Mouse (Mus musculus): ENCODE measurements around the gene Erp27. TPM values are rescaled to one million over a fixed set of nuclear protein-coding genes. Genes with fewer than 3 reads are reported as not detected.

The Erp27 gene
- polyA plus RNA-seq, 1 experiment from 2014 or later: not detected

GRCm38 (mm10) chr6:136906283-136906936 lies 15.6 kb downstream of the Erp27 start:
- Histone ChIP-seq H3K27me3 (ENCODE audit: control insufficient read depth, insufficient read depth, low read length) (no peaks in the 10 kb centered on the region), H3K4me1 (replicated peaks; ENCODE audit: control insufficient read depth, insufficient read depth, low read length) (no peaks in the 10 kb centered on the region), H3K36me3 (ENCODE audit: control insufficient read depth, insufficient read depth, low read length) (no peaks in the 10 kb centered on the region), H3K9ac (ENCODE audit: low read length) (no peak overlapping the region), H3K9me3 (ENCODE audit: control insufficient read depth, low read length) (no peaks in the 10 kb centered on the region), H3K4me2 (ENCODE audit: low read depth, low read length, severe bottlenecking) (no peak overlapping the region), H3K4me3 (ENCODE audit: low read depth, low read length) (no peak overlapping the region), H3K27ac (ENCODE audit: low read depth, low read length) (no peak overlapping the region)
- WGBS: 86% methylated on average over 19 of the region's 19 CpGs
- no peak for ATAC-seq (replicated peaks; ENCODE audit: low FRiP score)
- DNase-seq (ENCODE audit: low spot score): no peak

- DNase-seq (ENCODE audit: low spot score) (no peak), ATAC-seq (replicated peaks; ENCODE audit: low FRiP score) (no peak)
- Histone ChIP-seq H3K4me3 (ENCODE audit: low read depth, low read length) (no peak overlapping the region), H3K9me3 (ENCODE audit: control insufficient read depth, low read length) (no peaks in the 10 kb centered on the region), H3K36me3 (ENCODE audit: control insufficient read depth, insufficient read depth, low read length) (no peaks in the 10 kb centered on the region), H3K4me1 (replicated peaks; ENCODE audit: control insufficient read depth, insufficient read depth, low read length) (no peaks in the 10 kb centered on the region), H3K27me3 (ENCODE audit: control insufficient read depth, insufficient read depth, low read length) (no peaks in the 10 kb centered on the region), H3K9ac (ENCODE audit: low read length) (no peak overlapping the region), H3K27ac (ENCODE audit: low read depth, low read length) (no peak overlapping the region), H3K4me2 (ENCODE audit: low read depth, low read length, severe bottlenecking) (no peak overlapping the region)
- WGBS: 66% methylated on average over 8 of the region's 8 CpGs
Measured at GRCm38 (mm10) chr6:136903885-136904470, 18.0 kb downstream of the Erp27 start.

- 90% methylated on average over 9 of the region's 9 CpGs for WGBS
- Histone ChIP-seq H3K4me1 (replicated peaks; ENCODE audit: control insufficient read depth, insufficient read depth, low read length) (no peaks in the 10 kb centered on the region), H3K36me3 (ENCODE audit: control insufficient read depth, insufficient read depth, low read length) (no peaks in the 10 kb centered on the region), H3K4me2 (ENCODE audit: low read depth, low read length, severe bottlenecking) (no peak overlapping the region), H3K9ac (ENCODE audit: low read length) (no peak overlapping the region), H3K4me3 (ENCODE audit: low read depth, low read length) (no peak overlapping the region), H3K9me3 (ENCODE audit: control insufficient read depth, low read length) (no peaks in the 10 kb centered on the region), H3K27ac (ENCODE audit: low read depth, low read length) (no peak overlapping the region), H3K27me3 (ENCODE audit: control insufficient read depth, insufficient read depth, low read length) (no peaks in the 10 kb centered on the region)
- DNase-seq (ENCODE audit: low spot score): no peak
- no peak for ATAC-seq (replicated peaks; ENCODE audit: low FRiP score)
Measured at GRCm38 (mm10) chr6:136902527-136902926, 19.5 kb downstream of the Erp27 start.

- no peak overlapping the region for H3K4me3 ChIP-seq (ENCODE audit: low read depth, low read length)
- H3K9ac ChIP-seq (ENCODE audit: low read length): no peak overlapping the region
- ATAC-seq (replicated peaks; ENCODE audit: low FRiP score) (no peak), DNase-seq (ENCODE audit: low spot score) (peak; percentile 13)
- H3K27me3 ChIP-seq (ENCODE audit: control insufficient read depth, insufficient read depth, low read length): no peaks in the 10 kb centered on the region
- 87% methylated on average over 2 of the region's 2 CpGs for WGBS
- H3K27ac ChIP-seq (ENCODE audit: low read depth, low read length): no peak overlapping the region
- H3K4me2 ChIP-seq (ENCODE audit: low read depth, low read length, severe bottlenecking): no peak overlapping the region
- H3K36me3 ChIP-seq (ENCODE audit: control insufficient read depth, insufficient read depth, low read length): no peaks in the 10 kb centered on the region
- H3K4me1 ChIP-seq (replicated peaks; ENCODE audit: control insufficient read depth, insufficient read depth, low read length): no peaks in the 10 kb centered on the region
- no peaks in the 10 kb centered on the region for H3K9me3 ChIP-seq (ENCODE audit: control insufficient read depth, low read length)
Measured at GRCm38 (mm10) chr6:136901010-136901409, 21.0 kb downstream of the Erp27 start.

GRCm38 (mm10) chr6:136900369-136901009 lies 21.5 kb downstream of the Erp27 start:
- ATAC-seq (replicated peaks; ENCODE audit: low FRiP score): no peak
- 85% methylated on average over 4 of the region's 4 CpGs for WGBS
- Histone ChIP-seq H3K36me3 (ENCODE audit: control insufficient read depth, insufficient read depth, low read length) (no peaks in the 10 kb centered on the region), H3K9ac (ENCODE audit: low read length) (no peak overlapping the region), H3K9me3 (ENCODE audit: control insufficient read depth, low read length) (no peaks in the 10 kb centered on the region), H3K4me3 (ENCODE audit: low read depth, low read length) (no peak overlapping the region), H3K27ac (ENCODE audit: low read depth, low read length) (no peak overlapping the region), H3K27me3 (ENCODE audit: control insufficient read depth, insufficient read depth, low read length) (no peaks in the 10 kb centered on the region), H3K4me1 (replicated peaks; ENCODE audit: control insufficient read depth, insufficient read depth, low read length) (no peaks in the 10 kb centered on the region), H3K4me2 (ENCODE audit: low read depth, low read length, severe bottlenecking) (no peak overlapping the region)
- peak; percentile 3 for DNase-seq (ENCODE audit: low spot score)

GRCm38 (mm10) chr6:136898954-136899353 lies 23.0 kb downstream of the Erp27 start:
- Histone ChIP-seq H3K9ac (ENCODE audit: low read length) (no peak overlapping the region), H3K9me3 (ENCODE audit: control insufficient read depth, low read length) (no peaks in the 10 kb centered on the region), H3K4me2 (ENCODE audit: low read depth, low read length, severe bottlenecking) (no peak overlapping the region), H3K36me3 (ENCODE audit: control insufficient read depth, insufficient read depth, low read length) (no peaks in the 10 kb centered on the region), H3K27ac (ENCODE audit: low read depth, low read length) (no peak overlapping the region), H3K4me1 (replicated peaks; ENCODE audit: control insufficient read depth, insufficient read depth, low read length) (no peaks in the 10 kb centered on the region), H3K4me3 (ENCODE audit: low read depth, low read length) (no peak overlapping the region), H3K27me3 (ENCODE audit: control insufficient read depth, insufficient read depth, low read length) (no peaks in the 10 kb centered on the region)
- 85% methylated on average over 2 of the region's 2 CpGs for WGBS
- DNase-seq (ENCODE audit: low spot score) (no peak), ATAC-seq (replicated peaks; ENCODE audit: low FRiP score) (no peak)

GRCm38 (mm10) chr6:136898222-136898621 lies 23.8 kb downstream of the Erp27 start:
- no peak overlapping the region for H3K9ac ChIP-seq (ENCODE audit: low read length)
- H3K4me3 ChIP-seq (ENCODE audit: low read depth, low read length): no peak overlapping the region
- H3K27ac ChIP-seq (ENCODE audit: low read depth, low read length): no peak overlapping the region
- H3K36me3 ChIP-seq (ENCODE audit: control insufficient read depth, insufficient read depth, low read length): no peaks in the 10 kb centered on the region
- H3K9me3 ChIP-seq (ENCODE audit: control insufficient read depth, low read length): no peaks in the 10 kb centered on the region
- WGBS: 79% methylated on average over 4 of the region's 4 CpGs
- ATAC-seq (replicated peaks; ENCODE audit: low FRiP score) (no peak), DNase-seq (ENCODE audit: low spot score) (no peak)
- no peaks in the 10 kb centered on the region for H3K27me3 ChIP-seq (ENCODE audit: control insufficient read depth, insufficient read depth, low read length)
- H3K4me2 ChIP-seq (ENCODE audit: low read depth, low read length, severe bottlenecking): no peak overlapping the region
- no peaks in the 10 kb centered on the region for H3K4me1 ChIP-seq (replicated peaks; ENCODE audit: control insufficient read depth, insufficient read depth, low read length)

GRCm38 (mm10) chr6:136897789-136898188 lies 24.2 kb downstream of the Erp27 start:
- 85% methylated on average over 4 of the region's 4 CpGs for WGBS
- H3K27me3 ChIP-seq (ENCODE audit: control insufficient read depth, insufficient read depth, low read length): no peaks in the 10 kb centered on the region
- H3K36me3 ChIP-seq (ENCODE audit: control insufficient read depth, insufficient read depth, low read length): no peaks in the 10 kb centered on the region
- ATAC-seq (replicated peaks; ENCODE audit: low FRiP score) (no peak), DNase-seq (ENCODE audit: low spot score) (no peak)
- H3K27ac ChIP-seq (ENCODE audit: low read depth, low read length): no peak overlapping the region
- H3K4me1 ChIP-seq (replicated peaks; ENCODE audit: control insufficient read depth, insufficient read depth, low read length): no peaks in the 10 kb centered on the region
- H3K4me3 ChIP-seq (ENCODE audit: low read depth, low read length): no peak overlapping the region
- H3K4me2 ChIP-seq (ENCODE audit: low read depth, low read length, severe bottlenecking): no peak overlapping the region
- no peaks in the 10 kb centered on the region for H3K9me3 ChIP-seq (ENCODE audit: control insufficient read depth, low read length)
- no peak overlapping the region for H3K9ac ChIP-seq (ENCODE audit: low read length)
